Comparison of ENCODE assay signal across 11 mouse cellular contexts in the genomic region with DNA sequence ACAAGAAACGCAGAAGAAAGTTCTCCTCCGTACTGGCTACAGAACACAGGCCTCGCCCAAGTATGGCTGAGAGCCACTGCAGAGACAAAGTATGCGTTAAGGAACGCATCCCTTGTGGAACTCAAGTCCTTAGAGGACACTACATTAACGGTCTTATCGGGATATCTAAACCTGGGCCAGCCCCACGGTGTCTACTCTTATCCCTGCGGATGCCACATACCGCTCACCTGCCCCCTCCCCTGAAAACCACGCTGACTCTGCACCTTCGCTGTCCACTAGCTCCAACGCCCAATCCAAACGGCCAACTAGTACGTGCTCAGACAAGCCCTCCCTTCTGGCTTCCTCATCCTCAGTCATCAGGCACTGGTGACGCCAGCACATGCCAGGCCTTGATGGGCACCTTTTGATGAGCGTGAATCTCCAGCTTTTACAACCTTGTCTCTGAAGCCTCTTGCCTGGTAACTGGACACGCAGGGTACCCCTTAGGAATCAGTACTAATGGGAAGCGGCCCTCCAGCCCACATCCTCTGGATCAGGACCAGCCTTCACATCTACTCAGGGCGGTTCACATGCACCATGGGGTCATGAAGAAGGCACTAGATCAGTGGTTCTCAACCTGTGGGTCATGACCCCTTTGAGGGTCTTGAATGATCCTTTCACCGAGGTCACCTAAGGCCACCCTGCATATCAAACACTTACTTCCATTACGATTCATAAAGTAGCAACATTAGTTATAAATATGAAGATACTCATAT. TPM values are rescaled to one million over a fixed set of nuclear protein-coding genes. Genes with fewer than 3 reads are reported as not detected.
DNase-seq lines count a peak whose midpoint lies in the region; ATAC-seq and TF ChIP-seq lines count a peak whose summit lies in the region.
"Had no signal": no experiment of that assay in that cellular context is flagged by ENCODE, and none has a peak within 500 bp of the region (broad histone marks: within the 10 kb centered on the region; RNA-seq: fewer than 3 reads in every experiment).

No protein-coding gene starts in this region.

- H3K9me3 ChIP-seq in forebrain, embryonic 10.5 days, result no peaks in the 10 kb centered on the region
- H3K9me3 ChIP-seq in forebrain, embryonic 15.5 days, result no peaks in the 10 kb centered on the region
- H3K9me3 ChIP-seq in kidney, embryonic 14.5 days (ENCODE audit: control insufficient read depth, low read length), result no peaks in the 10 kb centered on the region
- H3K9me3 ChIP-seq in midbrain, embryonic 16.5 days (replicated peaks; ENCODE audit: control insufficient read depth, low read length, poor library complexity, severe bottlenecking), result no peaks in the 10 kb centered on the region
- H3K9me3 ChIP-seq in midbrain, postnatal 0 days (ENCODE audit: low read length), result no peaks in the 10 kb centered on the region

- no peak overlapping the region for H3K4me2 ChIP-seq in forebrain, embryonic 15.5 days (replicated peaks)
- no peak overlapping the region for H3K4me2 ChIP-seq in kidney, embryonic 14.5 days (replicated peaks; ENCODE audit: low read depth, low read length)
- no peak overlapping the region for H3K4me2 ChIP-seq in midbrain, embryonic 16.5 days (ENCODE audit: low read length)
- no peak overlapping the region for H3K4me2 ChIP-seq in midbrain, postnatal 0 days (ENCODE audit: low read depth, low read length, poor library complexity, severe bottlenecking)

- TF ChIP-seq CTCF in midbrain, postnatal 0 days (IDR thresholded peaks at IDR 0.05), result no peak
- no peak for TF ChIP-seq CTCF in small intestine, adult 2 months (IDR thresholded peaks at IDR 0.05; ENCODE audit: extremely low read depth, insufficient read length, insufficient replicate concordance, low read depth, low read length)

- TF ChIP-seq POLR2A in small intestine, adult 2 months (IDR thresholded peaks at IDR 0.05; ENCODE audit: low read depth, low read length), result 0 out of 2 replicates have a peak, but pooled peaks have one; percentile 7

- peaks cover 26% of the 10 kb centered on the region for H3K27me3 ChIP-seq in forebrain, embryonic 10.5 days (ENCODE audit: poor library complexity, severe bottlenecking)
- H3K27me3 ChIP-seq in forebrain, embryonic 15.5 days, result no peaks in the 10 kb centered on the region
- no peaks in the 10 kb centered on the region for H3K27me3 ChIP-seq in kidney, embryonic 14.5 days (ENCODE audit: control insufficient read depth, insufficient read depth, low read length)
- no peaks in the 10 kb centered on the region for H3K27me3 ChIP-seq in midbrain, embryonic 16.5 days (ENCODE audit: control insufficient read depth, insufficient read depth, low read depth, low read length)
- no peaks in the 10 kb centered on the region for H3K27me3 ChIP-seq in midbrain, postnatal 0 days (ENCODE audit: insufficient read depth, low read length)
- H3K27me3 ChIP-seq in small intestine, adult 2 months (ENCODE audit: control insufficient read depth, insufficient read depth, low read length), result no peaks in the 10 kb centered on the region

- peaks cover 97% of the 10 kb centered on the region for H3K4me1 ChIP-seq in forebrain, embryonic 10.5 days
- H3K4me1 ChIP-seq in forebrain, embryonic 15.5 days, result peaks cover 60% of the 10 kb centered on the region
- peaks cover 74% of the 10 kb centered on the region for H3K4me1 ChIP-seq in kidney, embryonic 14.5 days (ENCODE audit: control insufficient read depth, insufficient read depth, low read length)
- peaks cover 57% of the 10 kb centered on the region for H3K4me1 ChIP-seq in midbrain, embryonic 16.5 days (ENCODE audit: control insufficient read depth, insufficient read depth, low read length)
- peaks cover 27% of the 10 kb centered on the region for H3K4me1 ChIP-seq in midbrain, postnatal 0 days (ENCODE audit: insufficient read depth, low read length)
- peaks cover 42% of the 10 kb centered on the region for H3K4me1 ChIP-seq in small intestine, adult 2 months (ENCODE audit: control insufficient read depth, insufficient read depth, insufficient read length, low read length)

- 90% methylated on average over 22 of the region's 22 CpGs for WGBS in forebrain, embryonic 10.5 days
- WGBS in forebrain, embryonic 15.5 days, result 91% methylated on average over 22 of the region's 22 CpGs
- WGBS in kidney, embryonic 14.5 days, result 85% methylated on average over 22 of the region's 22 CpGs
- 91% methylated on average over 22 of the region's 22 CpGs for WGBS in midbrain, embryonic 16.5 days
- WGBS in midbrain, postnatal 0 days, result 91% methylated on average over 22 of the region's 22 CpGs
- 82% methylated on average over 22 of the region's 22 CpGs for WGBS in small intestine, adult 2 months

- H3K9ac ChIP-seq in forebrain, embryonic 15.5 days (replicated peaks), result no peak overlapping the region
- H3K9ac ChIP-seq in kidney, embryonic 14.5 days (ENCODE audit: low read depth, low read length), result peak overlapping the region; percentile 18; the same call in 1 of the 2 replicates
- no peak overlapping the region for H3K9ac ChIP-seq in midbrain, embryonic 16.5 days (ENCODE audit: low read depth, low read length)
- no peak overlapping the region for H3K9ac ChIP-seq in midbrain, postnatal 0 days (replicated peaks; ENCODE audit: low read length, poor library complexity, severe bottlenecking)

- peaks cover 17% of the 10 kb centered on the region for H3K36me3 ChIP-seq in forebrain, embryonic 10.5 days (replicated peaks)
- no peaks in the 10 kb centered on the region for H3K36me3 ChIP-seq in forebrain, embryonic 15.5 days
- H3K36me3 ChIP-seq in kidney, embryonic 14.5 days (ENCODE audit: control insufficient read depth, insufficient read depth, low read length), result no peaks in the 10 kb centered on the region; the same call in 1 of the 2 replicates
- H3K36me3 ChIP-seq in midbrain, embryonic 16.5 days (ENCODE audit: control insufficient read depth, insufficient read depth, low read length), result no peaks in the 10 kb centered on the region
- no peaks in the 10 kb centered on the region for H3K36me3 ChIP-seq in midbrain, postnatal 0 days (ENCODE audit: insufficient read depth, low read length)
- no peaks in the 10 kb centered on the region for H3K36me3 ChIP-seq in small intestine, adult 2 months (ENCODE audit: control insufficient read depth, insufficient read depth, low read length)

- H3K4me3 ChIP-seq in forebrain, embryonic 10.5 days, result no peak overlapping the region
- no peak overlapping the region for H3K4me3 ChIP-seq in forebrain, embryonic 15.5 days
- H3K4me3 ChIP-seq in kidney, embryonic 14.5 days (ENCODE audit: low read length), result no peak overlapping the region
- no peak overlapping the region for H3K4me3 ChIP-seq in midbrain, embryonic 16.5 days (ENCODE audit: low read depth, low read length)
- no peak overlapping the region for H3K4me3 ChIP-seq in midbrain, postnatal 0 days (ENCODE audit: low read depth, low read length)
- H3K4me3 ChIP-seq in small intestine, adult 2 months (ENCODE audit: low read depth, low read length), result no peak overlapping the region
- H3K4me3 ChIP-seq: myocyte had no signal

- ATAC-seq in forebrain, embryonic 15.5 days (replicated peaks), result no peak
- ATAC-seq in kidney, embryonic 14.5 days (ENCODE audit: low FRiP score, low TSS enrichment), result no peak
- no peak for ATAC-seq in midbrain, embryonic 16.5 days
- no peak for ATAC-seq in midbrain, postnatal 0 days (ENCODE audit: low FRiP score)

- no peak for DNase-seq in forebrain, embryonic 10.5 days (ENCODE audit: extremely low spot score, low spot score)
- DNase-seq in kidney, adult 11 months, result no peak
- no peak for DNase-seq in midbrain, postnatal 0 days (ENCODE audit: low spot score)
- DNase-seq in retina, embryonic 14.5 days (ENCODE audit: low spot score), result no peak
- DNase-seq: kidney, postnatal 10 days had no signal

- H3K27ac ChIP-seq in forebrain, embryonic 10.5 days, result peak overlapping the region; percentile 51; the same call in 1 of the 2 replicates
- no peak overlapping the region for H3K27ac ChIP-seq in forebrain, embryonic 15.5 days (replicated peaks)
- no peak overlapping the region for H3K27ac ChIP-seq in kidney, embryonic 14.5 days (ENCODE audit: low read depth, low read length)
- H3K27ac ChIP-seq in midbrain, embryonic 16.5 days (ENCODE audit: low read length), result 0 out of 2 replicates have a peak overlapping the region, but pooled peaks have one; percentile 73
- H3K27ac ChIP-seq in midbrain, postnatal 0 days (ENCODE audit: low read depth, low read length), result no peak overlapping the region
- 0 out of 2 replicates have a peak overlapping the region, but pooled peaks have one; percentile 57 for H3K27ac ChIP-seq in small intestine, adult 2 months (ENCODE audit: insufficient read depth, low read depth, low read length)

RNA-seq across cellular contexts. Expression of gene Elmo2, which starts 4.1 kb away (rescaled TPM):
- polyA plus RNA-seq in forebrain, embryonic 10.5 days (2016; fragmentation: Nextera tagmentation; extraction: Ambion mirVana), result 83.7 and 86.4 TPM in 2 replicates
- polyA plus RNA-seq in forebrain, embryonic 15.5 days (2015; fragmentation: Nextera tagmentation; extraction: Ambion mirVana), result 99.6 and 101 TPM in 2 replicates
- polyA plus RNA-seq in kidney, embryonic 14.5 days (2014; fragmentation: Nextera tagmentation; extraction: Ambion mirVana), result 56.9 and 84.1 TPM in 2 replicates
- 108 and 112 TPM in 2 replicates for polyA plus RNA-seq in midbrain, embryonic 16.5 days (2015; fragmentation: Nextera tagmentation; extraction: Ambion mirVana)
- total RNA-seq in midbrain, postnatal 0 days (2014; rRNA removed), result 98.6 and 99.4 TPM in 2 replicates
- 77.2 and 80.2 TPM in 2 replicates for polyA plus RNA-seq in midbrain, postnatal 0 days (2015; fragmentation: Nextera tagmentation; extraction: Ambion mirVana)
- polyA plus RNA-seq in small intestine, adult 2 months (2012; rRNA removed), result 34.3 and 66.1 TPM in 2 replicates

RNA-seq across cellular contexts. Expression of gene Slc35c2, which starts 34.5 kb away (rescaled TPM):
- 74.9 and 75.4 TPM in 2 replicates for polyA plus RNA-seq in forebrain, embryonic 10.5 days (2016; fragmentation: Nextera tagmentation; extraction: Ambion mirVana)
- polyA plus RNA-seq in forebrain, embryonic 15.5 days (2015; fragmentation: Nextera tagmentation; extraction: Ambion mirVana), result 61.4 and 68.7 TPM in 2 replicates
- polyA plus RNA-seq in kidney, embryonic 14.5 days (2014; fragmentation: Nextera tagmentation; extraction: Ambion mirVana), result 35.4 and 54.1 TPM in 2 replicates
- 68.0 and 71.9 TPM in 2 replicates for polyA plus RNA-seq in midbrain, embryonic 16.5 days (2015; fragmentation: Nextera tagmentation; extraction: Ambion mirVana)
- total RNA-seq in midbrain, postnatal 0 days (2014; rRNA removed), result 89.6 and 98.9 TPM in 2 replicates
- 68.7 and 69.3 TPM in 2 replicates for polyA plus RNA-seq in midbrain, postnatal 0 days (2015; fragmentation: Nextera tagmentation; extraction: Ambion mirVana)
- 103 and 171 TPM in 2 replicates for polyA plus RNA-seq in small intestine, adult 2 months (2012; rRNA removed)

RNA-seq across cellular contexts. Expression of gene Zfp663, which starts 46.4 kb away (rescaled TPM):
- 4.7 and 4.9 TPM in 2 replicates for polyA plus RNA-seq in forebrain, embryonic 10.5 days (2016; fragmentation: Nextera tagmentation; extraction: Ambion mirVana)
- 6.5 and 7.6 TPM in 2 replicates for polyA plus RNA-seq in forebrain, embryonic 15.5 days (2015; fragmentation: Nextera tagmentation; extraction: Ambion mirVana)
- 0.67 and 0.88 TPM in 2 replicates for polyA plus RNA-seq in kidney, embryonic 14.5 days (2014; fragmentation: Nextera tagmentation; extraction: Ambion mirVana)
- polyA plus RNA-seq in midbrain, embryonic 16.5 days (2015; fragmentation: Nextera tagmentation; extraction: Ambion mirVana), result 7.3 and 9.1 TPM in 2 replicates
- 4.8 and 10.2 TPM in 2 replicates for total RNA-seq in midbrain, postnatal 0 days (2014; rRNA removed)
- 3.8 and 4.3 TPM in 2 replicates for polyA plus RNA-seq in midbrain, postnatal 0 days (2015; fragmentation: Nextera tagmentation; extraction: Ambion mirVana)
- not detected in 2 replicates for polyA plus RNA-seq in small intestine, adult 2 months (2012; rRNA removed)
- total RNA-seq: heart, adult 8-10 months had no signal
- polyA plus RNA-seq: myocyte had no signal

Comparison
In these comparisons a context has a peak if more than half of its experiments do, and no peak if none do; other contexts are left out.
1. H3K27ac ChIP-seq: peak in forebrain, embryonic 10.5 days (single experiment), midbrain, embryonic 16.5 days (single experiment) and small intestine, adult 2 months (single experiment); none in forebrain, embryonic 15.5 days (single experiment), kidney, embryonic 14.5 days (single experiment) and midbrain, postnatal 0 days (single experiment).